Mouse (Mus musculus) liver, adult 10 weeks (tissue): ENCODE data around the gene Spag7. TPM values are rescaled to one million over a fixed set of nuclear protein-coding genes. Genes with fewer than 3 reads are reported as not detected.

Experiments used
- polyA plus RNA-seq: library from polyadenylated mRNA; stranded (reverse); fragments of 350-450 nt; fragmentation: Illumina TruSeq; extraction: RNeasy Lipid Tissue Mini Kit (QIAGEN cat#74804); gene quantifications from one replicate; pipeline ENCODE4 v1.2.3, GENCODE M21; 2014; ENCODE audit warnings: low read depth, low replicate concordance

The Spag7 gene
- polyA plus RNA-seq: 18.3 TPM

DNA sequence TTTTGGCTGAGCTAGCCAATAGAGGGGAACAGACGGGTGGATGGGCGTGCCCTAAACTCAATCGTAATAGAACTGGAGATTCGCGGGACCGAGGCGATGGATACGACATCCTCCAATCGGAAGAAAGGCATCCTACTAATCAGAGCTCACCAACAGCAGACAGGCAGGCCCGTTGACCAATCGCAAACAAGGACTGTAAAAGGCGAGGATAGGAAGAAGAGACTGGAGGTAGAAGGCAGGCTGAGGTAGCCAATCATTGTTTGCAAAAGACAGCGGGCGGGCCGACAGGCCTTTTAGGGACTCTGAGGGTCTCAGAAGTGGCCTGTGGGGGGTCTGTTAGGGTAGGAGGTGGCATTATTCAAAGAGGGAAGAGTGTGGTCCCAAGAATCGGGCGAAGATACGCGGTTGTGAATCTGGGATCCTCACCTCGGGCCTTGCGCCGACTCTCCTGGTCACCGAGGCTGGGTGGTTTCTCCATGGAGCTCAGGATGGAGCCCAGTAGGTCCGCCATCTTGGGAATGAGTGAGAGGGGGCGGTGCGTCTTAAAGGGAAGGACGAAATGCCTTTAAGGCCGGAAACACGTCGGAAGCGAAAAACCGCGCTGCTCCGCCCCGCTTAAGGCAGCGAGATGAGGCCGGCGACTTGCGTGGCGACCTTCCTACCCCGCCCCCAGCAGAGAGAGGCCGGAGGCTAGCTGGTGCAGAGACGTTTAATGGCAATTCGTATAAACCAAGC lies at the start of gene Spag7:
Gene Spag7 (minus strand): TSS at position 646 of the 735 bp plus-strand sequence.

DNA sequence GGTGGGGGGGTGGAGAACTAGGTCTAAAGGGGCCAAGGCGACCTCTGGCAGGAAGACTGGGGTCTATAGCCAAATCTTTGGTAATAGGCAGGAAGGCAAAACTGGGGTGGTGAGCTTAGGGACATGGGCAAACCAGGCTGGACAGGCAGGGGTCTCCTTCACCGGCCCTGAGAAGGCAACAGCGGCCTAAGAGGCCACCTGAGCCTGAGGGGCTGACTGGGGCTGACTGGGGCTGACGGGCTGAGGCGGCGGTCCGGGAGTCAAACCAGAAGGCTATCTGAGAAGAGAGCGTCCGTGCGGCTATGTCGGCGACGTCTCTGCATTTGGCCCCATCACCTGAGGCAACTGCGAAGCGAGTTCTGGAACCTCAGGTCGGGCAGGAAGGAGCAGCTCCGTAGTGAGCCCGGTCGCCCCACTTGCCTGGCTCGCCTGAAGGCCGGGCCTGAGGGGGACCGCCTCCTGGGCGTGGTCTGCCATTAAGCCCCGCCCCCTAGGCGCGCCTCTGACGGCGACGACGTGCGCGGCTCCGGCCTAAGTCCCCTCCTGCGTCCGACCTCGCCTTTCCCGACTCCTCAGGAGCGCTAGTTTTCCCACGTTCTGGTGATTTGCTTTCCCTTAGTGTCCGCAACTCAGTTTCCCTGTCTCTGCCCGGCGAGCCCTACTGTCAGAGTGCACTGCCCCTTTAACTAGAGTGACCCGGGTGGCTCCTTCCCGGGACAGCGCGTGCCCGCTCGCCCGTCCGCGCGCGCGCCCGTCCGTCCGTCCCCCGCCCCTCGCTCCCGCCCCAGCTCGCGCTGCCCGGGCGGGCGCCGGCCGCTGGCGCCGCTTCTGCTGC lies 30.7 kb upstream of the Spag7 start, which contains the start of the genes Inca1 and Kif1c:
Gene Inca1 (minus strand): TSS at position 434 of the 835 bp plus-strand sequence.
Gene Kif1c (plus strand): TSS at position 827 of the 835 bp plus-strand sequence.

DNA sequence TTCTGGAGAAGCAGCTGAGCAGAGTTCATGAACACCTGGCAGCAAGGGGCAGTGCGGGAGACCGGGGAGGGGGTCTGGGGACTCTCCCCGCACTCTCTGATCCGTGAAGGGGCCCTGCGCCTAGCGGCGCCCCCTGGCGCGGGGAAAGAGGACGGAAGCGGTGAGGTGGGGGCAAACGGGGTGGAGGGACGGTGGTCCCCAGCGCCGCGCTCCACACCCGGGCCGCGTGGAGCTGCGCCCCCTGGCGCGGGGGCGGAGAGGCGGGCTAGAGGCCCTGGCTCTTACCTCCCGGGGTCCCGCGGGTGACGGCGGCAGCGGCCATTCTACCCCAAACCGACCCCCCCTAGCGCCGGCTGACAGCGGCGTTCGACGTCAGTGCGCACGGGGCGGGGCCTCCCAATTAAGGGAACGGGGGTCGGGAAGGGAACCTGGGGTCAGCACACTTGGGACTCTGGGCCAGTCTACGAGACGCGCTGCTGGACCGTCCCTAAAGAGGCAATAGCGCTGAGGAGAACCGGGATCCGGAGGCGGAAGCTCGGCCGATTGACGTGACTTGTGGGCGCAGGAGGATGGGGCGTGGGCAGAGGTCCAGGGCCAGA lies 18.5 kb upstream of the Spag7 start, which contains the start of gene Camta2:
Gene Camta2 (minus strand): TSS at position 505 of the 599 bp plus-strand sequence.

DNA sequence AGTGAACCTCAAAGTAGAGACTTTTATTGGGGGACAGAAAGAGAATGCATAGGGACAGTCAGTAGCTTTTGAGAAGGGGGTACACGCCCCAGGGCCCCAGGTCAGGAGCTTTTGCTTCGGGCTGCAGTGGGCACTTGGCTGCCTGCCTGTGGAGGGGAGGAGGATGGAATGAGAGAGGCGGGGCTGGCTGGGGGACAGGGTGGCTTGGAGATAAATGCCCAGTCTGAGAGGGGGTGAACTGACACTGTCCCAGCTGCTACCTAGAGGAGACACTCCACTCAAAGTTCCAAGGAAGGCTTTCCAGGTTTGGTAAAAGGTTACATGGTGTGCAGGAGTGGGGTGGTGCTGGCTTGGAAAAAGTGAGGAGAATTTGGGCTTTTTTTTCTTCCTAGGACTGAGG lies 12.3 kb downstream of the Spag7 start, which contains the start of gene Eno3:
Gene Eno3 (plus strand): TSS at position 239 of the 400 bp plus-strand sequence.

DNA sequence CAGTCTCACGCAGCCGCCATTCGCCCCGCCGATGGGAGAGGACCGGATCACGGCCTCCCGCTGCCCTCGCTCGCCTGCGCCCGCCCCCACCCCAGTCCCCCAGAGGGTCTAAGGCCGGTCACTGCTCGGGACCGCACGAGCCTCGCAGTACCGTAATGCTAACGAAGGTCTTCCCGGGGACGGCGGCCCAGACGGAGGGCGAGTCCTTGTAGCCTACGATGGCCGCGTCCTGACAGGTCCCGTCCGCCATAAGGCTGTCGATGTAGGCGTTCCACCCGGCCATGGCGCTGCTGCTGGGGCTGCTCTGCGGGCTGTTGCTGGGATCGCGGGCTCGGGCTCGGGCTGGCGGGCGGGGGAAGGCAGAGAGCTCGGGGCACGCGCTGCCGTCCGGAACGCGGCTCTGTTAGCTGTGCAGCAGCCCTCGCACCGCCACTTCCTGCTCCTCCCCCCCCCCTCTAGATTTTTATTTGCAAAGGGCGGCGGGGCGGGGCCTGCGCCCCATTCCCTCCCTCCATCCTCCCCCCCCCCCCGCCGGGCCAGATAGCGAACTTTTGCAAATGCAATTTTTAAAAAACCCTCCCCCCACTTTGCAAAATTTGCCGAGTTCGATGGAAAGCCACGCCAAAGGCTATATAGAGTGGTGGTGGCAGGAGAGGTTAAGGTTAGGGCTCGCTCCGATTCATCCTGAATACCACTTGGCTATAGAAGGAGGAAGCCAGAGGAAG lies 14.9 kb downstream of the Spag7 start, which contains the start of gene Pfn1:
Gene Pfn1 (minus strand): TSS at position 447 of the 725 bp plus-strand sequence.

DNA sequence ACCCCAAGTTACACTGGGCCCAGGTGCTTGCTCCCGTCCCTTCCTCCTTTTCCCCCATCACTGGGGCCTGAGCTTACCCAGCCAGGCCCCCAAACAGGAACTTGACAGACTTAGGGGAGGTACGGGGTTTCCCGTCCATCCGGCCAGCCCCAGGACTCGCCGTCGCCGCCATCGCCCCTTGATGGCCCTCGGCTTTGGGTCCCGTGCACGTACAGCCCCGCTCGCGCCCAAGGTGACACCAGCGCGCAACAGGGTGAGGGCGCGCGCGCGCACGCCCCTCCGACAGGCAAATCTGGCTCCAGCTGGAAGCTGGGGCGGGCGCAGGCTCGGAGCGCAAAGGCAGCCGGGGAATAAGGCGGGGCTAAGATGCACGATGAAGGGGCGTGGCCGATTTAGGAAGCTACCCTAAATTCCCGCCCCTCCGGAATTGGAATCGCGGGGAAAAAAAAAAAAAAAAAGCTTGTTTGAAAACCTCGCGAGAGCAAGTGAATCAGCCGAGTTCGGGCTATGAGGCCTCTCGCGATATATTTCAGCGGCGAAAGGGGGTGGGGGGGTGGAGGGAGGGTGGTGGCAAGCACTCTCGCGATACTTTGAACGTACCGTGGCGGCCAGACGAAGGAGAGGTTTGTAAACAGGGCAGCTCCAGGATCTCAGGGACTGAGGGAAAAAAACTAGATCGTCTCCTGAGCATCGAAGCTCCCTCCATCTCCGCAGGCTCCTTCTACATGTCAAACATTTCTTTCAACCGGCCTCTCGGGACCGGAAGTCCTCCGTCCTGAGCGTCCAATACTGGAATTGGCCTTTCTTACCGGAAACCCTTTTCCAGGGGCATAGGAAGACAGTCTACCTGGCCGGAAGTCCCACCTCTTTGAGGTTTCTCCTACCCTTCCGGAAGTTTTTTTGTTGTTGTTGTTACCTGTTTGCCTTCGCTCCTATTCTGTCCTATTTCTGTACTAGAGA lies 22.2 kb downstream of the Spag7 start, which contains the start of the genes Rnf167 and Slc25a11:
Gene Rnf167 (plus strand): TSS at position 545 of the 960 bp plus-strand sequence.
Gene Slc25a11 (minus strand): TSS at position 789 of the 960 bp plus-strand sequence.

DNA sequence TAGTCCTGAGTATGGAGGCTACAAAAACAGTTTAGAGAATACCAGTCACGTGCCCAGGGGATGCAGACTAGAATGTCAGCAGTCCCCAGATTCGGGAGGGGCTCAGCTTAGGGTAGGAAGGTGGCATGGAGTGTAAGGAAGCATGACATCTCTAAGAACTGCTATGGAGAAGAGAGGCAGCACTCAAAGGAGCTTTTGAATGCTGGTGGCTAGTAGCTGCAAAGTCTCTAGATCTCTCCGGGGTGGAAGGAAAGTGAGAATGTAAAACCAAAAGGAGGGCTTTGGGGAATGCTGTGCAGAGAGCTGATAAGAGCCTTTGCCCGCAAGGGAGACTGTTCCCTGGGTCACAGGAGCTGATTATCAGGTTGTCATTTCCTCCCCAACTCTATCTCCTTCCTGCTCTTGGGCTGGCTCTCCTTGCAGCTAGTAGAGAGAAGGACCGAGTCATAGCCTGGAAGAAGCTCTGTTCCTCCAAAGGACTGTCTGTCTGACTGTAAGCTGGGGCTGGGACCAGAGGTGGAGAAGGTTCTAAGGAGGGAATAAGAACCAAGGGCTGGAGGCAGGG lies 30.4 kb downstream of the Spag7 start, which contains the start of gene Gp1ba:
Gene Gp1ba (plus strand): TSS at position 409 of the 565 bp plus-strand sequence.

DNA sequence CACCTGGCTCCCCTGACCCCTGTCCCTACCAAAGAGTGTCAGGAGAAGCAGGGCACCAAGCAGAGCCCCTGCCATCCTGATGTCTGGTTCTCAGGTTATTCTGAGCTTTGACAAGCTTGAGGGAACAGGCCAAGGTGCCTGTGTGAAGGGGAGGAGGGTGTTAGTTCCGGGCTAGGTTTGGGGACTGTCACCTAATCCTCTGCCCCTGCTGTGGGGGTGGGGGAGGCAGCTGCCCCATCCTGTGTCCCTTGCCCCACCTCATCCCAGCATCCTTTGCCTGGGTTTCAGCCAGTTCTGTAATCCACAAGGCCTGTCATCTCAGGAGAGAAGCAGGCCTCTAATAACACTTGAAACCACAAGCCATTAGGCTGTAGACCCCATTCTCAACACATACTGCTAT lies 50.1 kb downstream of the Spag7 start, which contains the start of gene Chrne:
Gene Chrne (minus strand): TSS at position 116 of the 400 bp plus-strand sequence.

DNA sequence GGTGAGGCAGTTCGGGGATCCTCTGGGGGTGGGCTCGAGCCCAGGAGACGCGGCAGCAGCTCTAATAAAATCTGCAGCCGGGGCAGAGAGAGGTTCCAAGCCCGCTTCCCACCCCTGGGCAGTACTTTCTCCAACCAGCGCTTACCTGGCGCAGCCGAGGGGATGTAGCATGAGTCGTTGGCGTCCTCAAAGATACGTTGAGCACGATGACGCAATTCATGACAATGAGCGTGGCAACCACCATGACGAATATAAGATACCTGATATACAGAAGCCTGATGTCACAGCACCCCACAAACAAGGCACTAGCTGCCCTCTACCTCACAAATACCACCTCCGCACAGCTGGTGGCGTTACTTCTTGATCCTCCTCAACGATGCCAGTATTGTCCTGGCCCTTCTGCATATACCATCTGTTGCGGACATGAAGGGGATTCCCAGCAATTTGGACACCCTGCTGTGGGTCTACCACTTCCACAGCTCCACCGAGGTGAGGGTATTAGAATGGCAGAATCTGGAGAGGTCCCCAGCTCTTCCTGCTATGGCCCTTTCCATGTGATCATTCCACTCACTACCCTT lies 53.6 kb downstream of the Spag7 start, which contains the start of gene 4930544D05Rik:
Gene 4930544D05Rik (plus strand): TSS at position 333 of the 578 bp plus-strand sequence.

Other genes starting within 250 kb of the Spag7 start
- gene Arrb2, start 236.8 kb downstream of the Spag7 start, polyA plus RNA-seq: 1.6 TPM
- gene Med11, start 217.5 kb downstream of the Spag7 start, polyA plus RNA-seq: 4.3 TPM
- 0.82 TPM for gene Zmynd15, start 210.0 kb downstream of the Spag7 start, polyA plus RNA-seq
- gene Cxcl16, start 209.4 kb downstream of the Spag7 start, polyA plus RNA-seq: 4.2 TPM
- not detected for gene Tm4sf5, start 164.2 kb downstream of the Spag7 start, polyA plus RNA-seq
- gene Vmo1, start 154.8 kb downstream of the Spag7 start, polyA plus RNA-seq: 0.93 TPM
- 3.8 TPM for gene Gltpd2, start 150.2 kb downstream of the Spag7 start, polyA plus RNA-seq
- 26.5 TPM for gene Psmb6, start 144.0 kb downstream of the Spag7 start, polyA plus RNA-seq
- not detected for gene Gm40193, start 136.5 kb downstream of the Spag7 start, polyA plus RNA-seq
- gene Pld2, start 129.4 kb downstream of the Spag7 start, polyA plus RNA-seq: 1.1 TPM
- 3.7 TPM for gene Mink1, start 106.5 kb downstream of the Spag7 start, polyA plus RNA-seq
- not detected for gene 4930544D05Rik, start 53.6 kb downstream of the Spag7 start, polyA plus RNA-seq
- not detected for gene Chrne, start 50.2 kb downstream of the Spag7 start, polyA plus RNA-seq
- not detected for gene Gp1ba, start 30.3 kb downstream of the Spag7 start, polyA plus RNA-seq
- gene Rnf167, start 22.2 kb downstream of the Spag7 start, polyA plus RNA-seq: 21.5 TPM
- 29.8 TPM for gene Slc25a11, start 21.9 kb downstream of the Spag7 start, polyA plus RNA-seq
- gene Pfn1, start 14.8 kb downstream of the Spag7 start, polyA plus RNA-seq: 88.5 TPM
- gene Eno3, start 12.2 kb downstream of the Spag7 start, polyA plus RNA-seq: 0.37 TPM
- 0.74 TPM for gene Camta2, start 18.7 kb upstream of the Spag7 start, polyA plus RNA-seq
- 21.2 TPM for gene Inca1, start 30.7 kb upstream of the Spag7 start, polyA plus RNA-seq
- 16.3 TPM for gene Kif1c, start 31.1 kb upstream of the Spag7 start, polyA plus RNA-seq
- gene Zfp3, start 94.8 kb upstream of the Spag7 start, polyA plus RNA-seq: 1.7 TPM
- gene Scimp, start 143.2 kb upstream of the Spag7 start, polyA plus RNA-seq: 2.3 TPM
- 50.6 TPM for gene Rabep1, start 175.4 kb upstream of the Spag7 start, polyA plus RNA-seq